Mouse (Mus musculus): ENCODE measurements around the gene Max.

Max gene

DNA sequence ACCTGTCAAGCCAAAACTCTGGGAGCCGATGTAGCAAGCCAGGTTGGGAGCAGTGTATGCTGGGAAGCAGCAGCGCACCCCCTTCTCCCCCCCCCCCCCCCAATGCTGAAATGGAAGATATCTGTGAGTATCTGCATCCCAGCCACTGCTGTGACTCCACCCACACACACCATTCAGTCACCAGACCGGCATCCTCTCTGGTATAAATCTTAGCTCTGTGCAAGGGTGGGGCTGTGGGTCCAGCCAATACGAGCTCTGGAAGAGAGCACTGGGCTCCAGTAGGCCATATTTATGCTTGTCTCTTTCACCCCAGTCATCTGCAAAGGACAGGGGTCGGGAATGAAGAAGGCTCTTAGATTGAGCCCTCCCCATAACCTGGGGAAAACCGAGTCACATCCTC, 41.6 kb downstream of the Max start:
- no peak for DNase-seq (ENCODE audit: low read depth)

DNA sequence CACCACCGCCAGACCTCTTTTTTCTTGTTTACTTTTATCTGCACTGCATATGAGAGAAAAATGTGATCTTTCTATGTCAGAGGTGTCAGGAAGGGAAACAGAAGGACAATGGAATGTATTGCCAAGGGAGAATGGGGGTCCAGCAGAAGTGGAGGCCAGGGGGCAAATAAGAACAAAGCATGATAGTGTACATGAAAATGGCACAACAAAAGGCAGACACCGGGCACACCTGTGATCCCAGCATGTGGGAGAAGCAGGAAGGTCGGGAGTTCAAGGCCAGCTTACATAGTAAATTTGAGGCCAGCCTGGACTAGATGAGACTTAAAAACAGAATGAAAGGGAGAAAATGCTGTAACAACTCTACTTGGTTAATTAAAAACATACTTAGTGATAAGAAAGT, 43.1 kb downstream of the Max start:
- DNase-seq (ENCODE audit: low read depth), result no peak

DNA sequence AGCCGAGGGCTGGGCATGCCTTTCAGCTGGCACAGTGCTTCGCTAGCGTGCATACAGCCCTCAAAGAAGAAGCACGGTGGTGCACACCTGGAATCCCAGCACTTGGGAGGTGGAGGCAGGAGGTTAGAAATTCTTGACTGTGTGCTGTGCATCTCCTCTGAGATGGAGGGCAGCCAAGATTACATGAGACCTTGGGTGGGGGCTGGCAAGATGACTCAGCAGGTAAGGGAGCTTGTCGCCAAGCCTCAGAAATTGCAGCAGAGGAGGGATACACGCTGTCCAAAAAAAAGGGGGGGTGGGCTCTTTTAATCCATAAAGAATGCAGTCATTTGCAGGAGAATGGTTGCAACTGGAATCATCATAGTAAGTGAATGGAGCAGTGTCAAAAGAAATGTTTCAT, 43.9 kb downstream of the Max start:
- no peak for DNase-seq (ENCODE audit: low read depth)

DNA sequence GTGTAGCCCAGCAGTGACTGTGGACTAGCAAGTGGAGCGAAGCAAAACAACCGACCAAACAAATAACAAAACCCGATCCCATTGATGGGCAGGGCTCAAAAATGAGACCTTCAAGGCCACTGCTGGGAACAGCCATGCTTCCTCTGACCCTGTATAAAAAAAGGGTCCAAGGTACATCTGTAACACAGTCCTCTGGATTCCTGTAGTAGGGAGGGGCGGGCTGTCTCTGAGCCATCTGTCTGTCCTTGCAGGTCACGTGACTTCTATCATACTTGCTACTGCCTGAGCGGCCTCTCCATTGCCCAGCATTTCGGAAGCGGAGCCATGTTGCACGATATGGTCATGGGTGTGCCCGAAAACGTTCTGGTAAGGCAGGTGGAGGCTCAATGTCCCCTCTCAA, 45.8 kb downstream of the Max start:
- no peak for DNase-seq (ENCODE audit: low read depth)

DNA sequence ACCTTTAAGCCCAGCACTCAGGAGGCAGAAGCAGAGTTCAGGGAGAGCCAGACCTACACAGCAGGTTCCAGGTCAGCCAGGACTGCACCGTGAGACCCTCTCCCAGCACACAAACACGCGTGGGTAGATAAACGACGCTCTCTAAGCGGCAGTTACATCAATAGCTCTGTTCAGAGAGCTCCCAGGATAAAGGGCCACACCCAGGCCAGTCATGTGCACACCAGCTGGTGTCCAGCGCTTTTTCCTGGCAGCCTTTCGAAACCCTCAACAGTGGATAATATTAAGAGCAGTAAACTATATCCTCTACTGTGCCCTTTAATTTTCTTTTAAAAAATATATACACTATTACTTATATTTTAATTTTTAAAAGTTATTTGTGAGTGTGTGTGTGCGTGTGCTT, 49.8 kb downstream of the Max start:
- DNase-seq (ENCODE audit: low read depth), result no peak

- no peak for DNase-seq (ENCODE audit: low read depth)
Observed at GRCm38 (mm10) chr12:76911171-76911726, 50.8 kb downstream of the Max start.

DNA sequence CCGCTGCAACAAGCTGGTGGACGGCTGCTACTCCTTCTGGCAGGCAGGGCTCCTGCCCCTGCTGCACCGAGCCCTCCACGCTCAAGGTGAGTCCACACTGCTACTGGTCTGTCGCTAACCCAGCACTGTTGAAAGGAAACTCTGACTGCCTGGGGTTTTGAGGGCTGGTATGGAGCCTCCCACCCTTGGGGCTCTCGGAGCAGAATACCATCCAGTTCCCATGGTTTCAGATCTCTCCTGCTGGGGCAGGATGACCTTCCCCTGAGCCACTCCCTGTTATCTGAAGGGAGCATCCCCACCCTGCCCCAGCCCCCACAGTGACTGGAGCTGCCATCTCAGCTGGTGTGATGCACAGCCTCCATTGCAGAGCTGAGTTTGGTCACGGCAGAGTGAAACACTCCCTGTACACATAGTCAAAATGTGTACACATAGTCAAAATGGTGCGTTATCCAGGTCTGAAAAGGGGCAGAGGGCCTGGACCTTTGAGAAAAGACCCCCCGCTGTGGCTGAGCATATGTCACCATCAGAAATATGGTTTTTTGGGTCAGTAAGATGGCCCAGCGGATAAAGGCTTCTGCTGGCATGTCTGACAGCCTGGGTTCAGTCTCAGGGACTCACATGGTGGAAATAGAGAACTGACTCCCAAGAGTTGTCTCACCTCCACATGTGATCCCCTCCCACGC, 51.6 kb downstream of the Max start:
- DNase-seq (ENCODE audit: low read depth), result no peak

GRCm38 (mm10) chr12:76909218-76909617, 52.8 kb downstream of the Max start:
- no peak for DNase-seq (ENCODE audit: low read depth)

DNA sequence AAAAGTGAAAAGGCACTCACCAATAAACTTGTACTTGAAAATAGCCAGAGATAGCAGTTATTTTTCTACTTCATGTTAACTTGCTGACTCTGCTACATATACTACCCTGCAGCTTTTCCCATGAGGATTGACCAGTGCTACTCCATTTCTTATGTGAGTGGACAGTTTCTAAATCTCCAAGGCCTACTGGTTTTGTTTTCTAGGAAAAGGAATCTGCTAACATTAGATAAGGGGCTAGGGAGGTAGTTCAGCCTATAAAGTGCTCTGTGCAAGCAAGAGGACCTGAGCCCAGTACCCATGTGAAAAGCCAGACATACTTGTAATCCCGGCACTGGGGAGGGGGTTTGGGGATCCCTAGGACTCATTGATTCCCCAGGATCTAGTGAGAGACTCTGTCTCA, 55.7 kb downstream of the Max start:
- no peak for DNase-seq (ENCODE audit: low read depth)

DNA sequence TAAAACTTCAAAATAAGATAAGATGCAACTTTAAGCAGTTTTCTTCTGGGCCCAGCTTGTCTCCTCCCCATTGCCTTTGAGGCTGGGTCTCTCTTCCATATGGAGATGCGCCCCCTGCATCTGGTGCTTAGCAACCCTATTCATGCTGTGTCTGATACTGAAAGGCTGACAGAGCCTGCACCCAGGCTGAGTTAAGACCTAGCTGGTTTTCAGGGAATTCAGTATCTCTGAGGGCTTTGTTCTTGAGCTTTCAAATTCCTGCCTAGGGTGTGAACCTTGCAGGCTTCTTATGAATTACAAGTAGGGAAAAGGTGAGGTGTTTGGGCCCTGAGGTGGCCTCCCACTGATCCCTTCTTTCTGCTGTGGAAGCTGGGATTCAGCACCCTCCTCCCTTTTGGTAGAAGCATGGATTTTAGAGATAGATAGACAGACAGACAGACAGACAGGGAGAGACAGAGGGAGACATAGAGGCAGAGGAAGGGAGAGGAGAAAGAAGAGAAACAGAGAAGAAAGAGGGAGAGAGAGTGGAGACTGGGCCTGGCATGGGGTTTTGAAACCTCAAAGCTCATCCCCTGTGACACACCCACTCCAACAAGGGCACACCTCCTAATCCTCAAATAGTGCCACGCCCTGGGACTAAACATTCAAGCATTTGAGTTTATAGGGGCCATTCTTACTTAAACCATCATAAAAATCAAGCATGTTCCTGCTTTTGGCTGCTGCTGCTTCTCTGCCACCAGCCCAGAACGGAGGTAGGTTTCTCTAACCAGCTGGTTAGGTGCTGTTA, 60.3 kb downstream of the Max start:
- DNase-seq (ENCODE audit: low read depth), result no peak

GRCm38 (mm10) chr12:76899261-76899975, 62.6 kb downstream of the Max start:
- DNase-seq (ENCODE audit: low read depth), result no peak

DNA sequence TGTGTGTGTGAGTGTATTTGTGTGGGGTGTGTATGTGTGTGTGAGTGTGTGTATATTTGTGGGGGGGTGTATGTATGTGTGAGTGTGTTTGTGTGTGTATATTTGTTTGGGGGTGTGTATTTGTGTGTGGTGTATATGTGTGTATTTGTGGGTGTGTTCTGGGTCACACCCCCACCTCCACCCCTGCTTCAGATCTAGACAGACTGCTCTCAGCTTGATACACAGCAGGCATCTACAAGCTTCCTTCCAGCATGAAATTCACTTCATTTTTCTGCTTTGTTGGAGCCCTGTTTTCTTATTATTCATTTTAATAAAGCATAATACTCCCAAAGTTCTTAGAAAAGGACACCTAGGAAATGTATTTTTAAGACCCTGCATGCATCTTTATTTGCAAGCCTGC, 63.9 kb downstream of the Max start:
- DNase-seq (ENCODE audit: low read depth), result no peak

DNA sequence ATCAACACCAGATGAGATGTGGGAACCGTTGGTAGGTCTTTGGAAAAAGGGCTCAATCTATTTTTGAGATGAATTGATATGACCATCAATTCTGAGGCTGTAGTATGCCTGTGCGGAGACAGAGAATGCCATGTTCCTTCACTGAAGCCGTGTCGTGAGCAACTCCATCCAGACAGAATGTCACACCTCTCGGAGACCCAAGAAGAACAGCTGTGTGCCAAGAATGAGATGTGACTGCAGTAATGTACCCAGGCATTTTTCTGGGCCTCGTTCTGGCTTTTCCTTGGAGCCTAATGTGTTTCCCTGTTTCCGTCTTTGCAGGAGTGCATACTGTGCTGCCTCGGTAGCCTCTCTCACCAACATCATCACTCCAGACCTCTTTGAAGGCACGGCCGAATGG, 65.0 kb downstream of the Max start:
- no peak for DNase-seq (ENCODE audit: low read depth)

GRCm38 (mm10) chr12:76896566-76896965, 65.4 kb downstream of the Max start:
- no peak for DNase-seq (ENCODE audit: low read depth)

DNA sequence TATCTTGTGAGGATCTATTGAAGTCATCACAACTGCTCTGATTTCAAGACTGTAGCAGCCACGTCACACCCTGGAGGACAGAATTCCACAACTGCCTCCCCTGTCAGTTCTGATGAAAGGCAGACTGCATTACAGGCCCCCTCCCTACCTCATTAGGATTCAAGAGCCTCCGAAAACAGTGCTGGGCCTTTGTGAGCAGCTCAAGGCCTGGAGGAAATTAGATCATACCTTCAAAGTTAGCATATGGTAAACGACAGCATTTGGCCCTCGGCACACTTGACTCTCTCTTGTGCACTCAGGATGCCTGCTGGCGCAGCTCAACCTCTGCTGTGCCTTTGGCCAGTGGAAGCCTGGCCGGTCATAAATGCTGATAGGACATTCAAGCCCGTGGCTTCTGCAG, 66.2 kb downstream of the Max start:
- DNase-seq (ENCODE audit: low read depth), result no peak

- DNase-seq (ENCODE audit: low read depth), result no peak
Observed at GRCm38 (mm10) chr12:76894792-76895559, 67.0 kb downstream of the Max start.

DNA sequence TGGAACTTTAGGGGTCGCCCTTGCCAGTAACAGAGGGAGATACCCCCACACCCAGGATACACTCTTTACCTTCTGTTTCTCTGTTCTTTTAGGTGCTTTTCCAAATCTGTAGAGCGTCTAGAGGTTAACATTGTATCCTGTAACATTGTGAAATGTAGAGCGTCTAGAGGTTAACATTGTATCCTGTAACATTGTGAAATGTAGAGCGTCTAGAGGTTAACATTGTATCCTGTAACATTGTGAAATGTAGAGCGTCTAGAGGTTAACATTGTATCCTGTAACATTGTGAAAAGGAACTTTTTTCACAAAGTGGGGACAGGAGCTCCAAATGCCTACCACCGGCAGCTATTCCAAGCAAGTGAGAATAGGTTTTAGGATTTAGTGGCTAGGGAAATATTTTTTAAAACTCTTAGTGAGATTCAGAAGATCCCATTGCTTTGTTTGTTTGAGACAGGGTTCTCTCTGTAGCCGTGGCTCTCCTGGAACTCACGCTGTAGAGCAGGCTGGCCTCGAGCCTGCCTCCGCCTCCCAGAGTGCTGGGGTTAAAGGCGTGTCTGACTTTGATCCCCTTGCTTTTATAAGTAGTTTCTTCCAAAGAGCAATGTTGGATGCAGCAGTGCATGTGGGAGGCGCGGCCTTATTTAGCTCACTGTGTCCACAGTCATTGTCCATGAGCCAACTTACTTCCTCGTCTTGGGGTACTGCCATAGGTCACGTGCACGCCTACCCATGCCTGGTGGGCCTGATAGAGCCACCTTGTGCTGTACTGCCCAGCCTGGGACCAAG, 68.9 kb downstream of the Max start:
- no peak for DNase-seq (ENCODE audit: low read depth)

DNA sequence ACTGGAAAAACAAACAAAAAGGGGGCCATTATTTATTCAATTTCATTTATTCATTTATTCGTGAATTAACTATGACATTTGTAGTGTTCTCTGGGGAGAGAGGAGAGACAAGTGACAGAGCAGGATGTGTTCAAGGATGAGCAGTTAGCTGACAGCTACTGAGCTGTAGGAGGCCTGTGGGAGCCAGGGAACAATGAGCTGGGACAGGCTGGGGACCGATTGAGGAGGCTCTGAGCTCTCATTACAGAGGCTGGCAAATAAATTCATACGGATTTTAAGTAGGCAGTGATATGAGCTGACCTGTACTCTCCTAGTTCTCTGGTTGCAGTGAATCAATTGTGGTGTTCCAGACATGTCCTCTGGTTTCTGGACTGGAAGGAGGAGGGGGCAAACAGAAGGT, 70.8 kb downstream of the Max start:
- no peak for DNase-seq (ENCODE audit: low read depth)

DNA sequence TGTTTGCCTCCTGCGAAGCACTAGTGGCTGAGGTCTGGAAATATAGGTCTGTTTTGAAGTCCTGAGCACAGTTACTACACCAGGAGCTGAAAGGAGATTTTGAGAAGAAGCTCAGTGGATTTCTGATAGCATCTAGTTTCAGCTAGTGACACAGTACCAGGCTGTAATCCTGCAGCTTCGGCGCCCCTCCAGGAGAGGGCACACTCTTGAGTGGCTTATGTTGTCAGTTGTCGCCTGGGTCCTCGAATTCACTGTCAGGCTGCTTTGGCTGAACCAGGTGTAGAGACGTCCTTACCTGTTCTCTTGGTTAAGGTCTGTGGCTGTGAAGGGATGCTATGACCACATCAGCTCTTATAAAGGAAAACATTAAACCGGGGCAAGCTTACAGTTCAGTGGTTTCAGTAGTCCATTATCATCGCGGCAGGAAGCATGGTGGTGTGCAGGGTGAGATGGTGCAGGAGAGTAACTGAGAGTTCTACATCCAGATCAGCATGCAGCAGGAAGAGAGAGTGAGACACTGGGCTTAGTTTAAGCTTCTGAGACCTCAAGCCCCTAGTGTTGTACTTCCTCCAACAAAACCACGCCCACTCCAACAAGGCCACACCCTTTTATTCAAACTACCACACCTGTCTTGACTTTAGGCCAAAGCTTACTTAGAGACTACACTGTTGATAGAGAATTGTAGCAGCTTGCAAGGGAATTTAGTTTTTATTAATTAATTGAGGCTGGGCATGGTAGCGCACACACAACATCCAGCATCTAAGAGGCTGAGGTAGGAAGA, 72.4 kb downstream of the Max start:
- no peak for DNase-seq (ENCODE audit: low read depth)

- DNase-seq (ENCODE audit: low read depth), result no peak
Observed at GRCm38 (mm10) chr12:76887941-76888340, 74.1 kb downstream of the Max start.

All from induced T-regulatory cell, adult 2 months (primary cell).